Mouse (Mus musculus) stomach, embryonic 16.5 days (tissue): Measurements from ENCODE around the gene Rorb. TPM values are rescaled to one million over a fixed set of nuclear protein-coding genes. Genes with fewer than 3 reads are reported as not detected.

Experiments
- ATAC-seq: fragments of 200-750 bp; cut with Nextera tagmentation; 2 replicates; pipeline ENCODE4 v1.8.0; 2017; ENCODE audit warnings: moderate number of reproducible peaks, moderate TSS enrichment; ENCODE audit not compliant: insufficient read depth, low FRiP score
- H3K27ac ChIP-seq: fragments of 300-500 bp; sonication (generic); 2 replicates; pipeline ENCODE4 v1.5.1; 2014; ENCODE audit warnings: low read length
- H3K27me3 ChIP-seq: fragments of 300-500 bp; sonication (generic); 2 replicates; pipeline ENCODE4 v1.6.1; 2014; ENCODE audit warnings: low read length, control low read depth, mixed read lengths; ENCODE audit not compliant: control insufficient read depth, insufficient read depth
- H3K36me3 ChIP-seq: fragments of 300-500 bp; sonication (generic); 2 replicates; pipeline ENCODE4 v1.6.1; 2014; ENCODE audit warnings: low read length; ENCODE audit not compliant: control insufficient read depth, insufficient read depth
- H3K4me1 ChIP-seq: fragments of 300-500 bp; sonication (generic); 2 replicates; pipeline ENCODE4 v1.6.1; 2014; ENCODE audit warnings: low read length, control low read depth, mixed read lengths; ENCODE audit not compliant: control insufficient read depth, insufficient read depth
- H3K4me2 ChIP-seq: fragments of 300-500 bp; sonication (generic); 2 replicates; pipeline ENCODE4 v1.6.1; 2014; ENCODE audit warnings: low read depth, low read length, mixed read lengths
- H3K4me3 ChIP-seq: fragments of 300-500 bp; sonication (generic); replicated peaks from 2 replicates; pipeline ENCODE4 v1.5.1; 2014; ENCODE audit warnings: mild to moderate bottlenecking, low read length
- H3K9ac ChIP-seq: fragments of 300-500 bp; sonication (generic); 2 replicates; pipeline ENCODE4 v1.6.1; 2014; ENCODE audit warnings: low read length
- H3K9me3 ChIP-seq: fragments of 300-500 bp; sonication (generic); replicated peaks from 2 replicates; pipeline ENCODE4 v1.6.1; 2016; ENCODE audit warnings: low read length, control low read depth; ENCODE audit not compliant: control insufficient read depth
- WGBS: fragments of 180-500 bp; shearing (Covaris S2); extraction: QIAGEN DNeasy Blood & Tissue Kit; methylation state at CpG from one replicate; pipeline ENCODE4 v1.1.7; 2014; 5-methylcytosine and 5-hydroxymethylcytosine counted together
- polyA plus RNA-seq: library from polyadenylated mRNA; unstranded; fragments of >200 nt; fragmentation: Nextera tagmentation; extraction: Ambion mirVana; gene quantifications from 2 replicates; pipeline ENCODE4 v1.2.1, GENCODE M21; 2015

The Rorb gene
- polyA plus RNA-seq, 1 experiment from 2014 or later = 0.34 TPM

- no peaks in the 10 kb centered on the region for H3K27me3 ChIP-seq
- no peak for ATAC-seq
- H3K36me3 ChIP-seq = no peaks in the 10 kb centered on the region
- no peaks in the 10 kb centered on the region for H3K4me1 ChIP-seq
- H3K4me2 ChIP-seq = no peak overlapping the region
- H3K4me3 ChIP-seq = no peak overlapping the region
- no peak overlapping the region for H3K27ac ChIP-seq
- H3K9ac ChIP-seq = no peak overlapping the region
- no peaks in the 10 kb centered on the region for H3K9me3 ChIP-seq
- 55% methylated on average over 5 of the region's 5 CpGs for WGBS
Measured at GRCm38 (mm10) chr19:18974796-18975660, 136.0 kb downstream of the Rorb start.

- Histone ChIP-seq H3K27me3 (no peaks in the 10 kb centered on the region), H3K9me3 (no peaks in the 10 kb centered on the region), H3K4me1 (no peaks in the 10 kb centered on the region), H3K36me3 (no peaks in the 10 kb centered on the region), H3K27ac (no peak overlapping the region), H3K9ac (no peak overlapping the region), H3K4me3 (no peak overlapping the region), H3K4me2 (no peak overlapping the region)
- no peak for ATAC-seq
- 59% methylated on average over 8 of the region's 8 CpGs for WGBS
Measured at GRCm38 (mm10) chr19:18969386-18969785, 141.6 kb downstream of the Rorb start.

GRCm38 (mm10) chr19:18967307-18967706, 143.7 kb downstream of the Rorb start:
- no peak for ATAC-seq
- H3K9ac ChIP-seq = no peak overlapping the region
- H3K36me3 ChIP-seq = no peaks in the 10 kb centered on the region
- H3K4me1 ChIP-seq = no peaks in the 10 kb centered on the region
- no peaks in the 10 kb centered on the region for H3K27me3 ChIP-seq
- H3K4me3 ChIP-seq = no peak overlapping the region
- 76% methylated on average over 4 of the region's 4 CpGs for WGBS
- no peaks in the 10 kb centered on the region for H3K9me3 ChIP-seq
- H3K27ac ChIP-seq = no peak overlapping the region
- no peak overlapping the region for H3K4me2 ChIP-seq

- Histone ChIP-seq H3K36me3 (no peaks in the 10 kb centered on the region), H3K4me2 (no peak overlapping the region), H3K27me3 (no peaks in the 10 kb centered on the region), H3K4me1 (no peaks in the 10 kb centered on the region), H3K27ac (no peak overlapping the region), H3K4me3 (no peak overlapping the region), H3K9me3 (no peaks in the 10 kb centered on the region), H3K9ac (no peak overlapping the region)
- no peak for ATAC-seq
- WGBS = 39% methylated on average over 3 of the region's 3 CpGs
Measured at GRCm38 (mm10) chr19:18959862-18960261, 151.1 kb downstream of the Rorb start.

GRCm38 (mm10) chr19:18952806-18953205, 158.2 kb downstream of the Rorb start:
- 83% methylated on average over 3 of the region's 3 CpGs for WGBS
- no peak for ATAC-seq
- H3K36me3 ChIP-seq = no peaks in the 10 kb centered on the region
- H3K27me3 ChIP-seq = no peaks in the 10 kb centered on the region
- H3K4me3 ChIP-seq = no peak overlapping the region
- H3K27ac ChIP-seq = no peak overlapping the region
- no peak overlapping the region for H3K9ac ChIP-seq
- no peaks in the 10 kb centered on the region for H3K9me3 ChIP-seq
- H3K4me2 ChIP-seq = no peak overlapping the region
- H3K4me1 ChIP-seq = no peaks in the 10 kb centered on the region

GRCm38 (mm10) chr19:18947193-18947592, 163.8 kb downstream of the Rorb start:
- WGBS = 68% methylated on average over 3 of the region's 3 CpGs

GRCm38 (mm10) chr19:18945265-18945664, 165.7 kb downstream of the Rorb start:
- ATAC-seq = no peak
- WGBS = 84% methylated on average over 3 of the region's 3 CpGs
- Histone ChIP-seq H3K4me1 (no peaks in the 10 kb centered on the region), H3K36me3 (no peaks in the 10 kb centered on the region), H3K4me2 (no peak overlapping the region), H3K9ac (no peak overlapping the region), H3K9me3 (no peaks in the 10 kb centered on the region), H3K27me3 (no peaks in the 10 kb centered on the region), H3K27ac (no peak overlapping the region), H3K4me3 (no peak overlapping the region)

More at GRCm38 (mm10) chr19:18947193-18947592, 163.8 kb downstream of the Rorb start:
- H3K4me1 ChIP-seq = no peaks in the 10 kb centered on the region
- H3K4me3 ChIP-seq = no peak overlapping the region
- no peak overlapping the region for H3K27ac ChIP-seq
- H3K27me3 ChIP-seq = no peaks in the 10 kb centered on the region
- H3K9me3 ChIP-seq = no peaks in the 10 kb centered on the region
- H3K36me3 ChIP-seq = no peaks in the 10 kb centered on the region
- ATAC-seq = no peak
- no peak overlapping the region for H3K9ac ChIP-seq
- no peak overlapping the region for H3K4me2 ChIP-seq

GRCm38 (mm10) chr19:18941391-18941790, 169.6 kb downstream of the Rorb start:
- H3K9ac ChIP-seq = no peak overlapping the region
- ATAC-seq = no peak
- no peaks in the 10 kb centered on the region for H3K36me3 ChIP-seq
- no peak overlapping the region for H3K4me2 ChIP-seq
- no peaks in the 10 kb centered on the region for H3K9me3 ChIP-seq
- H3K27ac ChIP-seq = no peak overlapping the region
- WGBS = 83% methylated on average over 6 of the region's 6 CpGs
- no peaks in the 10 kb centered on the region for H3K4me1 ChIP-seq
- H3K27me3 ChIP-seq = no peaks in the 10 kb centered on the region
- no peak overlapping the region for H3K4me3 ChIP-seq

GRCm38 (mm10) chr19:18911755-18912340, 199.1 kb downstream of the Rorb start:
- Histone ChIP-seq H3K4me2 (no peak overlapping the region), H3K4me3 (no peak overlapping the region), H3K27ac (no peak overlapping the region), H3K9ac (no peak overlapping the region), H3K9me3 (no peaks in the 10 kb centered on the region), H3K27me3 (no peaks in the 10 kb centered on the region), H3K36me3 (no peaks in the 10 kb centered on the region), H3K4me1 (no peaks in the 10 kb centered on the region)
- ATAC-seq = no peak
